Mouse (Mus musculus): ENCODE results near the gene Ccdc69.
"Not testable (repeated sequence)": the region's sequence is repeated elsewhere in the genome, so short reads cannot be mapped to it uniquely, and the experiment has no call there.

DNA sequence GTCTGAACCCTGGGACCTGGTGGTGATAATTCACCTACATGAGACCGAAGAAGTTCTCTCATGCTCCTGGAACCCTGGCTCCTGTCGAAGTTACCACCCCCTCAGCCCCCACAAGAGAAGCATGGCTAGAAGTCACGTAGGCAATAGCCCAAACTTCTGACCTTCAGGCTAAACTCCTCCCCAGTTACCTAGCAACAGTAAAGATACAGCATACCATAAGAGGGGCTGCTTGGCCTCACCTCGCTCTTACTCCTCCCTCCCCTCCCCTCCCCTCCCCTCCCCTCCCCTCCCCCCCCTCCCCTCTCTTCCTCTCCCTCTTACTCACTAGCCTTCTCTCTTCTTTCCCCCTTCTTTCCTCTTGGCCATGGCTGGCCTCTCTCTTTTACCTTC lies 35.9 kb upstream of the Ccdc69 start:
- TF ChIP-seq CTCF, POLR2A (IDR thresholded peaks at IDR 0.05; ENCODE audit: insufficient read depth, low read depth, low read length): not testable (repeated sequence)
